Mouse (Mus musculus) cerebellum, postnatal 14 days (tissue): ENCODE data around the gene Casd1.

ENCODE experiments used
- DNase-seq, 2 experiments: peaks; one replicate each; pipeline ENCODE4 v3.0.0; 2021; ENCODE audit warnings: mixed read lengths in 2 of 2

The Casd1 gene

DNA sequence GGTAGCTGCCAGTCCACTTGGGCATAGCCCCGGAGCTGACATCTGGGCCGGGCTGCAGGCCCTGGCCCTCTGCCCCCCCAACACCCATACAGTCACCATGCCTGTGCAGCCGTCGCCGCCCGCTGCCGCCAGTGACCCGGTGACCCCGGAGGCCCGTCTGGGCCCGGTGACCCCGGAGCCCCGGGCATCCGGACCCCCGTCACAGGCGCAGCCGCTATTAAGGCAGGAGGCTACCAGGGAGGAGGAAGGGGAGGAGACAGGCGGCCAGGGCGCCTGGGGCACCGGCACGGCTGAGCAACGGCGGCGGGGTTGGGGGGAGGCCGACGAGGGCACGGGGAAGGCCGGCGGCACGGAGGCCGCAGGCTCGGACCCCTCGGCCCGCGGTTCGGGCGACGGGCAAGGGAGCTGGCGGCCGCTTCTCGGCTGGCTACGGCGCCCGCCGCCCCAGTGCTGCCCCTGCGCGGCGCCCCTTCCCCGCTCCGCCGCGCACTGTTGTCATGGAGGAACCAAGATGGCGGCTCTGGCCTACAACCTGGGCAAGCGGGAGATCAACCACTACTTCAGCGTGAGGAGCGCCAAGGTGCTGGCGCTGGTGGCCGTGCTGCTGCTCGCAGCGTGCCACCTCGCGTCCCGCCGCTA lies at the start of gene Casd1:
Gene Casd1, plus strand, starts transcription at position 182 of the 639 bp plus-strand sequence.
- DNase-seq = peak; percentile 74 to 82

DNA sequence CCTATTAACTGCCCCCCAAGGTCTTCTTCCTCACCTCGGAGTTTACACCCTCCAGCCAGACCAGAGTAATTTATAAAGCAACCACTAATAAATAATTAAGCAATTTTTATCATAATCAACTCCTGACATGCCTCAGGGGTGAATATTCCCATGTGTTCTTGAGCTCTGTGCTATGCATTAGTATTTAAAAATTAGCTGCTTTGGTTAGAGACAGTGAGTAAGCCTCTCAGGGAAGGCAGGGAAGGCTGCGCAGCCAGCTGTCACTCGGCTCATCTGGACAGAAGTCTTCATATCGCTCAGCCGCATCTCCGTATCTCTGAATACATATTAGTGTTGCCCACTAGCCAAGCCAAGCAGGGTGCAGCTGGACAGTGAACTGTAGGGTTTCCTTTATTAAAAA lies 45.3 kb upstream of the Casd1 start:
- DNase-seq = no peak

DNA sequence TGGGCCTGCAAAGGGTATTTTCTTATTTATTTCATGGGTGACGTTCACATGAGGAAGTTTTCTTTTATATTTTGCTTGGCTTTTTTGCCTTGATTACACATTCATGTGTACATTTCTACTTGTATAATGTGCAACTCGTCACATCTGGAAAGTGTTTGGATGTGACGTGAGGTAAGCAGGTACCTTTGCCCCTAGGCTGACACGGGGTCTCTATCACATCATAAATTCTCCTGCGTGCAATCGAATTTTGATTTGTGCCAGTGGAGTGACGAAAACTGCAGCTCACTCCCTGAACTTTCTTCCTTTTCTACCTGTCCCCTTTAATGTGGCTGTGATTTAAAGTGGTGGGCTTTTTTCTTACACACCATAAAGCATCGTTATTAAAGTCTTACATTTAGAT lies 43.6 kb upstream of the Casd1 start:
- no peak for DNase-seq

DNA sequence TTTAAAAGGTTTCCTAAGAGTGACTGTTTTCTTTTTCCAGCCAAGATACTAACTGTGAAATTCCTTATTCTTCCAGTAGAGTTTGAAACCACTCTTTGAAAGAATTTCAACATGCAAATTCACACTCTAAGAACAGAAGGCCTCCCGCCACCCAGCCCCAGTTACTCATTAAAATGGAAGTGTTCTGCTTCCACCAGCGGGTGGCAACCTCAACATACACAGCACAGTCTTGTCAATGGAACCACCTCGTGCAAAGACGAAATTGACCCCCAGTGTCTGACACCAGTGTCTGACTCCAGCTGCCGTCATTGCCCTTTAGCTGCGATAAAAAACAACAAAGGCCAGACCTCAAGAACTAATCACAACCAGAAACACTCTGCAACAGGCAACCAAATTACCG lies 43.0 kb upstream of the Casd1 start:
- DNase-seq = no peak

DNA sequence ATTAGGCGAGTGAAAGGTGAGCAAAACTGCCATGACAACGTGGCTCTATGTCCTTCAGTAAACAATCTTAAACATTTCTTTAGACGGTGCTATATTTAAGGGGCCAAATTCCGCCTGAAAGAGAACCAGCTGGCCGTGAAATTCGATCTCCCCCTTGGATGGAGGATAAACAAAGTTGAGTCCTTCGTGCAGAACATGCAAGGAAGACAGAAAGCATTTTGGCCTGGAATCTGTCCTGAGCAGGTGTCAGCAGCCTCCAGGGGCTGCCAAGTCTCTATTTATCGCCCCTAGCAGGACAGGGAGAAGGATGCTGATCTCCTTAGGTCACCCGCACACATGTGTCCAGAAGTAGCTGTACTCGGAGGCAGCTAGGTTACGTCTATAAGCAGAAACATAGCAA lies 39.5 kb upstream of the Casd1 start:
- no peak for DNase-seq

DNA sequence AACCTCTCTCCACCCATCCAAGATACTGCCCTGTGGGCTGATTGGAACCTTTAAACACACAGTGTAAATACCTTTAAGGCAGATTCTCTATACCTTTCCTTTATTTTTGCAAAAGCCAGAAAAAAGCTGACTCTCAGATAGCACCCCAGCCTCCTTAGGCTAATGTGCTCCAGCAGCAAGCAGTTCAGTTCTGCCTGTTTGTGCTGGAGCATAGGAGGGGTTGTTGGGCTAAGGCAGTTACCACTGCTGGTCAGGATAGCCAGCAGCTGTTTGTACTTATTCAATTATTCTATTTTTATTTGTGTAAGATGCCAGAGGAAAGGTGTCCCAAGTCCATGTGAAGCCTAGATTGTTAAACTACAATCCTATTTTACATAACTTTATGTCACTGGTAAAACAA lies 39.0 kb upstream of the Casd1 start:
- no peak for DNase-seq

DNA sequence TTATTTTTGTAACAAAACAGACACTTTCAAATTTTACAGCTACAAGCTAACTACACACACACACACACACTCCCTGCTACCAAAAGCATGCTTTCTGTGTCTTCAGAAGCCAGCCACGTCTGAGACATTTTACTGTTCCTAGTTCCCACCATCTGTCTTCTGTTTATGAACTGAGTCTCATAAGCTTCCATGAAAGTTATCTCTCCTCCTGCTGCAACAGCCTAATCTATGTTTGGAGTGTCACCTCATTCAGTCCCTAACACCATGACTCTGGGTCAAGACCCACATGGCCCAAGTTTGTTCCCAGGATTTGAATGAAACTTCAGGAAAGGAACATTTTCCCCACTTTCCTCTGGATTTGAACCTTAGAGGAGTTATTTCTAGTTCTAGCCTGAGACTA lies 38.2 kb upstream of the Casd1 start:
- DNase-seq = no peak

DNA sequence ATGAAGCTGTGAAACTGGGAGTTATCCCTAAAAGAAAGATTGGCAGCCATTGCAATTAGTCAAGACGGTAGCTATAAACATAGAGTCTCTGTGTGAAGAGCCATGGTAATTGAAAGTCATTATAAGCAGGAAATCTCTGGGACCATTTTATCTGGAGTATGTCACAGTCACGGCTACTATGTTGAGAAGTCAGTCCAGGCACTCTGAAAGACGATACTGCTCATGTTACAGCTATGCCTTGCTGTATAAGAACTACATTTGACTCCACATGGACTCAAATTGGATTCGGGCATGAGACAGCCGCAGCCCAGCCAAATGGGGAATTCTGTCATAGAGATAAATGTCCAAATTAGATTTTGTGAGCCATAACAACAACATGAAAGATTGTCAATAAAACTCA lies 37.2 kb upstream of the Casd1 start:
- DNase-seq = no peak

DNA sequence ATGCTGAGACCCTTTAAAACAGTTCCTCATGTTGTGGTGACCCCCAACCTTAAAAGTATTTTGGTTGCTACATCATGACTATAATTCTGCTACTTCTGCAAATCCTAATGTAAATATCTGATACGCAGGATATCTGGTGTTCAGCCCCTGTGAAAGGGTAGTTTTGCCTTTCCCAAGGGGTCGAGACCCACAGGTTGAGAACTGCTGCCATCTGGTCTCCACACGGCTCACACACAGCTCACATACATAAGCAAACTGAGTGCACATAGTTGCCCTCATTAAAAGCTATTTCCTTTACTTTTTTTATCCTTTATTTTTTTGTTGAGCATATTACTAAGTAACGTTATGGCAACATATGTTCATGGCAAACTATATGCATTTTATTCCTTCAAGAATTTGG lies 30.2 kb upstream of the Casd1 start:
- no peak for DNase-seq

DNA sequence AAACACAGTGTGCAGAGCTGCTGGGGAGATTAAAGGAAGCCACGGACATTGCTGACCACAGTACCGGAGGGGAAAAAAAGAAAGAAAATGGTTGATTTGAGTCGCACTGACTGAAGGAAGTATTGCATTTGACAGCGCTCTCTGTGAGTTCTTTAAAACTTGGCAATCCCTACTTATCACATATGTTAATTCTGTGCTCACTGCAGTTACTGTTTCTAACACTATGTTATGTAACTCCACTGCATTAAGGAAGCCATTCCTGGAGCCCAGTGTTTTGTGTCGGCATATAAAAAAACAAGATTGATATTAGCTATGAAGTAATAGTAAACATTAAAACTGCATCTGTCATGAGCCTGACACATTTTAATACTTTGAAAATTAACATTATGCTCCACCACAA lies 22.9 kb upstream of the Casd1 start:
- no peak for DNase-seq

DNA sequence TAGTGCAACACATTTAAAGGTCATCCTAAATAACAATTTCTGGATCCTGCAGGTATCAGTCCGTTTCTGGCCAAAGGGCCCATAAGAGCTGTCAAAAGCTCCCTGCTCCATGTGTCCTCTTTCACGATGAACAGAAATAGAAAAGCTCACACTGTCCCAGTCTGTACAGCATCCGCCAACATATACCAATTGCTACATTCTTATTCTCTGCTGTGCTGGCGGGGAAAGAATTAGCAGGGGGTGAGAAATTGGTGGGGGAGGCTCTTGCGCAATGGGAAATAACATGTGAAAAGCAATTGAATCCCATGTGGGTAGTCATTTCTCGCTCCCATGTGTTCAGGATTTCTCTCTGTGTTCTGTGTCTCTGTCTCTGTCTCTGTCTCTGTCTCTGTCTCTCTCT lies 22.3 kb upstream of the Casd1 start:
- DNase-seq = no peak

DNA sequence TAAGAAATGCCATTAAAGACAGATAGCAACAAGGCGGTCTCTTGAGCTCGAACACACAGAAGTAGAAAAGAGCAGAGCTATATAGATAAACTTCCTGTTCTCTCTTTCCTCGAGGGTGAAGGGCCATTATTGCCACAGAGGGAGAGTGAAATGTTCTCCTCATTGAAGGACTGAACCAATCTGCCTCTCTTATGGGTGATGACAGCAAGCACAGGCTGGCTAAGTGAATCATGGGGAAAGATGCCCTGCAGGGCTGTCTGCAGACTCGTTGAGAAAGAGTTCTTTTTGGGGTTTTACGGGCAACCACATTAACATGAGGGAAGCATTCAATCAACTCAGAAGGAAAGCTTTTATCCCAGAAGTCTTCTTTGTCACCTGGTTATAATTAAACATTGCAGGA lies 21.0 kb upstream of the Casd1 start:
- no peak for DNase-seq

DNA sequence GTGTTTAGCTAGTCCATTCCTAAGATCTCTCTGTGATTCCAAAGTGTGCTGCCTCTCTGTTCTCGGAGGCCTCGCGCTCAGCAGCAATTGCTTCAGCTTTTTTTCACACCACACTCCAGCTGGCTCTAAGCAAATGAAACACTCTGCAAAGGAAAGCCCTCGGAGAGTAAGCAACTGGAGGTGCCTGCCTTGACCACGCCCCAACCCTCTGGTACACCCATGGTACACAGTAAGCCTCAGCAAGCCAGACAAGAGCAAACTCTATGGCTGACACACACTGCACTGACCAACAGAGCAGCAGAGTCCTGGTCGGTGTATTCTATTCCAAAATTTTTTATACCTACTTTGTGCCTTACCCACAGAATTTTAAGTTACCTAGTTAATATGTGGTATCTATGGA lies 17.2 kb upstream of the Casd1 start:
- DNase-seq = no peak

DNA sequence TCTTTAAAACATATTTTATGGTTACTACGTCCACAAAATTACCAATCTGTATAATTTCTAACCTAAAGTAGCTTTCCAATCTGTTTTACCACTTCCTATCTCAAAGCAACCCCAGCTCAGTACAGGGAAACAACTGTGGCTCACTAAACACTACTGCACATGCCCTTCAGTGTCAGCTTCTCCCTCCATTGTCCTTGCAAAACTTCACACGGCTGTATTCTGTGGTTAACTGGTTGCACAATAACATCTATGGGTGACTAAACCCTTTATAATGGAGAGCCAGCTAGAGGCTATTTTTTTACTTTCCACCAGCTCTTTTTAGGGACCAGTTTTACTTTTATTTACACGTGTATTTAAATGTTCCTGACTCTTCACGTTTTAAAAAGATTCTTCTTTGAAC lies 12.7 kb upstream of the Casd1 start:
- DNase-seq = no peak

DNA sequence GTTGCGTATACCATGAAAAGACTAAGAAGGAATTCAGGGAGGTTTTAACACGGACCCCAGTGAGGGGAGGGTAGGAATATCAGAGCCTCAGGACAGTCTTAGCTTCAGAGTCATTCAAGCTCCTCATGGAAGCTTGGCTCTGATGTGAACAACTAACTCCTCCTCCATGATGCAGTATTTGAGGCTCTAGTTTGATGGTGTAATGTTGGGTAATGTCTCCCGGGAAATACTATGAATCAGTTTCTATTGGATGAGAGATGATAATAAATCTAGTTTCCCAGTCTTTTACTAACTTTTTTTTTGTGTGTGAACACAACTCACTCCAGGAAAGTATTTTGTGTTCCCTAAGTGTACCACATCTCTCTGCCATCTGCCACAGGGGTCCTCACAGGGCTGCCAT lies 11.9 kb upstream of the Casd1 start:
- DNase-seq = no peak

DNA sequence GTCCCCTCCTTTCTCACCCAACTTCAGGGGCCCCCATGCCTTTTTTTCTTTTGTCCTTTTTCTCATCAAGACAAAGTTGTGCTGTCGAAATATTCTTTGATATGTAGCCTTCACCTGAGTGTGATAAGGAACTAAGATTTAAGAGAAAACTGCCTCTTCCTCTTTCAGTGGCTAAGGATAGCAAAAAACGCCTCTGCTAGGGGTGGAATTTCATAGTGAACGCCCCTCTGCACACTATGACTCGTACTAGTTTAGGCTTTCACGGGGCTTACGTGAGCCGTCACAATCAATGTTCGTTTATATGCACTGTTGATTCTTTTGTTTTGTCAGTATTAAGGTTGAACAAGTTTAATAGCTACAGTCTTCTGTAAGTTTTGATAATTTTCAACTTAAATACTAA lies 10.6 kb upstream of the Casd1 start:
- DNase-seq = no peak

DNA sequence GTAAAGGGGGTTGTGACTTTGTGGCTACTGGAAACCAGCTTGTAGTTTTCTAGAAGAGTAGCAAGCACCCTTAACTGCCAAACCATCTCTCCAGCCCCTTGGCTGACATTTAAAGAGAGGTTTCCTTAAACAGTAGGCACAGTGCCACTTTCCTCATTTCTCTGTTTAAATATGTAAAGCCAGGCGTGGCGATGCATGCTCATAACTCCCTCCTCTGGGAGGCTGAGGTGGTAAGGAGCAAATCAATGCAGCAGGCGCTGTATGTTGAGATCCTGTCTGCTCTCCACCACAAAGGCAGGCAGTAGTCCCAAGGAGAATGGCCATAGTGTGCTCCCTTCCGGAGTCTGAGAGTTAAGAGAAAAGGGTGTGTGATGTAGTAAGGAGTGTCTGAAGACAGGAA lies 2.9 kb upstream of the Casd1 start:
- DNase-seq = no peak

DNA sequence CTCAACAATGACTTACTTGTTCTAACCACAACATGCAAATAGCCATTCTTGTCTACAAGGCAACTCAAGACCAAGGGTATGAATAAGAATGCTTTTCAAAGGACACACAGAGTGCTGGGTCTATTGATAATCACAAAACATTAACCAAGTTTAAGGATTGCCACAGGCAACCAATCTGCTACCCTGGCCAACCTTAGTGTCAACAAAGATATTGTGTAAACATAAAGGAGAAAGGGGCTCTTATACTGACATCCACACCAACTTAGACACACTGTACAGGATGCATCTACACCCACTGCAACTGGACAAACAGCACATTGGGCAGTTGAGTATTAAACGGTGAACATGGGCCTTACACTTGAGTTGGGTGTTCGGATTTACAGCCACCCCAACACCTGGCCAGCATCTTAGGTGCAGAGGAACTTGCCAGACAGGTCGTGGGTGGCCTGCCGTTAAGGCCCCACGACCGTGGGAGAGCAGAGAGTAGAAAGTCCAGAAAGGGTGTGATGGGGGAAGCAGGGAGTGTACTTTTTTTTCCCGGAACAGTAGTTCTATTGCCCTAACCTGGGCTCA lies 468 bp upstream of the Casd1 start:
- DNase-seq = no peak

DNA sequence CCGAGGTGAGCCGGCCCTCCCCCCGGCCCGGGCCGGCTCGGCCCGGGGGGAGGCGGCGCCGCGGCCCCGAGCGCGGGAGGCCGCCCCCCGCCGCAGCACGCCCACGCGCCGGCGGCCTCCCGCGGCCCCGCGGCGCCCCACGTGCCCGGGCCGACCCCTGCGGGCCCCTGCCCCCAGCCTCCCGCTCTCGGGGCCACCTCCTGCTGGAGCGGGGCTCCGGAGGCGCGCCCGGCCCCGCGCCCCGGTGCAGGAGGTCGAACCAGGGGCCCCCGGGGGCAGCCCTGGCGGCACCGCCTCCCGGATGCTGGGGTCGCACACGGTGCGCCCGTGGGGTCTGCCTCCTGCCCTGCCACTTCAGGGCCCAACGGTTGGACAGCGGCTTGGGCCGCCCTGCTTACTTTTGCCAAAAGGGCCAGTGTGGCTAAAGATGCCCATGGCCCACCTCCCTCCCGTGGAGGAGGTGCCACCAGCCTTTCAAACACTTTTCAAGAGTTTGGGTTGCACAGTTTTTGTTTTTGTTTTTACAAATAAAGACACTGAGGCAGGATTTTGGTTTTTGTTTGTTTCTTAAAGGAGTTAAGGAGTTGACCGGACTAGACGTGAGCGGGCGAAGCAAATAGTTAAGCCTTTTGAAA lies 775 bp downstream of the Casd1 start:
- DNase-seq = peak; percentile 55 to 65

DNA sequence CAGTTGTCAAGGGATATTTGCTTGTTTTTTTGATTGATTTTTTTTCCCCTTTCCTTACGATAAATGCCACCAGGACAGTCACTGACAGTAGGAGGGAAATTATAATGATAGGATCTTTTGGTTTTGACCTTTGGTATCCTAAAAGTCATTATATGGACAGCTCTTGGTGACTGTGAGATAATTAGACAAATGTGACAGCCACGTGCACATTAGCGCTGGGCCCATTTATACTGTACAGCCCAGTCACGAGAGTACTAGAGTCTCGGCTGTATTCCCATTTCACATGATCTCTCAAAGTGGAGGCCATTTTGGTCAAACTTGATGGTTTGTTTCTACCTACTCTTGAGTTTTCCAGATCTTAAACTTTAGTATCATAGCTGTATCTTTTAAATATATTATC lies 1.4 kb downstream of the Casd1 start:
- no peak for DNase-seq

DNA sequence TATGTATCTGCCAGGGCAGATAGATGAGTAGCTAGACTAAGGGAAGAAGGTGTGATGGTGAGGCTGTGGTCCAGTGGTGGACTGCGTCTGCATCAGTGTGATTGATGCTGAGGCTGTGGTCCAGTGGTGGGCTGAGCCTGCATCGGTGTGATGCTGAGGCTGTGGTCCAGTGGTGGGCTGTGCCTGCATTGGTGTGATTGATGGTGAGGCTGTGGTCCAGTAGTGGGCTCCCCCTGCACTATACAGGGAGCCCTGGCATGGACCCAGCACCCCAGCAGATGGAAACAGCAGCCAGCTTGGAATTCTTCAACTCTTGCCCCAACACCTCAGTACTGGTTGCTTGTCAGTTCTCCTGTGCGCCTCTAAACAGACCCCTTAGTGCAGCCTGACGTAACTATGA lies 5.8 kb downstream of the Casd1 start:
- no peak for DNase-seq

DNA sequence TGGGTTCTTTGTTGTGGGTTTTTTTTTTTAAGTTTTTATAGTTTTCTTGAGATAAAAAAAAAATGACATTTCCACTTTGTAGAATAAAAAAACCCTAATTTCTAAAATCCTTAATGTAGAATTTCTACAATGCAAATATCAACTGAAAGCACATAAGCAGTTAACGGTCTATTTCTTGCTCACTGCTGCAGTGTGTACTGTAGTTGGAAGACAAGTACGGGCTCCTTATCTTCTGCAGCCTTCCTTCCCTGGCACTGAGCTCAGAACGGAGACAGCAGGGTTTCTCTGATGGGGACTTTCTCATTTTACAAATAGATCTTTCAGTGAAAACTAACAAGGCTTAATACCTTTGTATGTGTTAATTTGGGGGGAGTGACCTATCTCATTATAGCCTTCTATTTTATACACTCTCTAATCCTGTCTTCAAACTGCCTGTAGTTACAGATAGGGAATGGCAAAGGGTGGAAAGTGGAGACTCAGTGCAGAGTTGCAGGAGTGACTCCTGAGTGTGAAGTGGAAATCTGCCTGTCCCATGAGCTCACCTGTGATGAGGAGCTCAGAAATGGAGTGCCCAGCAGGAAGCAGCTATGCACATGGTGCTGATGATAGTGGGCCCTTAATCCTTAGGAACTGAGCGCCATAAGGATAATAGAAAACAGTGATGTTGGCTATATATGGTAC lies 9.7 kb downstream of the Casd1 start:
- DNase-seq = no peak

DNA sequence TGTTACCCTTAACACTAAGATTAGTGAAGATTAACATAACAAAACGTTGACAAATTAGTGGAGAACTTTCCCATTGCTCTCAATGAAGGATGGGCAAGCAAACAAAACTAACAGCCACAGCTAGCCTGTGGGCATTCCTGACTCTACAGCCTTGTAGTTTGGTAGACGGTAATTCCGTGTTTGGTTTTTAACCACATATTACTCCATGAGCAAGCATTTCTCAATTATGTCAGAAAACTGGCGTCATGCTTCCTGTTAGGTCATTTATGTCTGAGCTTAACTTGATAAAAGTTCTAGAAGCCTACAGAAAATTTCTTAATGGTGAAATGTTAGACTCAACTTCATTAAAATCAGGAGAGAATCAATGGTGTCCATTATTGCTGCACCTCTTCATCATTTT lies 11.2 kb downstream of the Casd1 start:
- DNase-seq = no peak

DNA sequence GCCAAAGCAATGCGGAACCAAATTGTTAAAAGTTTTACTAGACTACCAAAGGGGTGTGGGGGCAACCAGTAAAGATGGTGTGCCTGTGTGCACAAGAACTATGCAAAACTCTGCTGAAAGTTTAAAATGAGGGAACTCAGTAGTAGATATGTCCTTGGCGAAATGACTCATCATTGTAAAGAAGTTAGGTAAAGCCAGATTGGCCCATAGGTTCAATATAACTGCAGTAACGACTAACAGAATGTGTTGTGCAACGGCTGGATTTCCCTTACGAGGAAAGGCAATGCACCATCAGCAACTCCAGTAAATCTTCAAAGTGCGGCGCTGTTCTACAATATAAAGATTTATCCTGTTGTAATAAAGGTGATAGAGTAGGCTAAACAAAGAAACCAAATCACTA lies 11.8 kb downstream of the Casd1 start:
- no peak for DNase-seq
